Mouse (Mus musculus) MEL (cell line): ENCODE results near the gene Rhbdl2. TPM values are rescaled to one million over a fixed set of nuclear protein-coding genes. Genes with fewer than 3 reads are reported as not detected.

ENCODE experiments used
- DNase-seq: peaks from one replicate; pipeline ENCODE4 v3.0.0; 2011; ENCODE audit warnings: low read depth, low spot score
- H3K27ac ChIP-seq: 2 replicates; pipeline ENCODE4 v1.5.1; 2012; ENCODE audit warnings: low read depth, mild to moderate bottlenecking, control low read depth, low read length, moderate library complexity; ENCODE audit not compliant: control insufficient read depth
- H3K27me3 ChIP-seq, 2 experiments: fragments of 150-350 bp in 1 of 2; sonication (generic) in 1 of 2; 2 replicates each; pipeline ENCODE4 v1.6.1; 2012; ENCODE audit warnings: low read length in 2 of 2, mild to moderate bottlenecking in 2 of 2, improper control_type of control experiment in 1 of 2, moderate library complexity in 1 of 2; ENCODE audit not compliant: insufficient read depth in 2 of 2, control insufficient read depth in 1 of 2
- H3K36me3 ChIP-seq, 2 experiments: 2 replicates each; pipeline ENCODE4 v1.6.1; 2012 to 2014; ENCODE audit warnings: low read length in 2 of 2, improper control_type of control experiment in 1 of 2, inconsistent platforms in 1 of 2, mild to moderate bottlenecking in 1 of 2; ENCODE audit not compliant: insufficient read depth in 2 of 2, control insufficient read depth in 1 of 2
- H3K4me1 ChIP-seq, 2 experiments: fragments of 150-350 bp in 1 of 2; sonication (generic) in 1 of 2; 2 replicates each; pipeline ENCODE4 v1.6.1; 2012; ENCODE audit warnings: low read length in 2 of 2, improper control_type of control experiment in 1 of 2, mild to moderate bottlenecking in 1 of 2; ENCODE audit not compliant: insufficient read depth in 2 of 2, control insufficient read depth in 1 of 2
- H3K4me3 ChIP-seq, 2 experiments: fragments of 150-350 bp in 1 of 2; sonication (generic) in 1 of 2; 2 replicates each; pipeline ENCODE4 v1.5.1; 2012; ENCODE audit warnings: low read depth in 2 of 2, low read length in 2 of 2, mild to moderate bottlenecking in 2 of 2, moderate library complexity in 2 of 2, control low read depth in 1 of 2, improper control_type of control experiment in 1 of 2; ENCODE audit not compliant: control insufficient read depth in 1 of 2, insufficient read depth in 1 of 2
- H3K79me2 ChIP-seq: 2 replicates; pipeline ENCODE4 v1.6.1; 2012; ENCODE audit warnings: mild to moderate bottlenecking, low read length, moderate library complexity; ENCODE audit not compliant: control insufficient read depth, poor library complexity, insufficient read depth
- H3K9ac ChIP-seq: 2 replicates; pipeline ENCODE4 v1.6.1; 2012; ENCODE audit warnings: low read depth, mild to moderate bottlenecking, control low read depth, low read length, moderate library complexity; ENCODE audit not compliant: control insufficient read depth, poor library complexity, severe bottlenecking
- H3K9me3 ChIP-seq: fragments of 150-350 bp; sonication (generic); replicated peaks from 2 replicates; pipeline ENCODE4 v1.6.1; 2012; ENCODE audit warnings: mild to moderate bottlenecking, low read length, improper control_type of control experiment, moderate library complexity; ENCODE audit not compliant: insufficient read depth
- CHD1 ChIP-seq: IDR thresholded peaks from 2 replicates; pipeline ENCODE4 v1.6.1; 2012; ENCODE audit warnings: low read depth, mild to moderate bottlenecking, inconsistent platforms, low read length, improper control_type of control experiment
- CTCF ChIP-seq, 3 experiments: IDR thresholded peaks in 2 of 3; conservative IDR thresholded peaks in 1 of 3; 2 replicates each; pipeline ENCODE4 v1.5.1; 2011 to 2012; ENCODE audit warnings: low read length in 3 of 3, low read depth in 2 of 3, mild to moderate bottlenecking in 2 of 3, improper control_type of control experiment in 1 of 3, inconsistent platforms in 1 of 3, mixed read lengths in 1 of 3, moderate library complexity in 1 of 3; ENCODE audit not compliant: control insufficient read depth in 1 of 3, insufficient read depth in 1 of 3, poor library complexity in 1 of 3, severe bottlenecking in 1 of 3
- EP300 ChIP-seq, 2 experiments: IDR thresholded peaks; 2 replicates each; pipeline ENCODE4 v1.6.1; 2011; ENCODE audit warnings: improper control_type of control experiment in 2 of 2, low read length in 2 of 2, low read depth in 1 of 2, mild to moderate bottlenecking in 1 of 2
- ETS1 ChIP-seq: IDR thresholded peaks from 2 replicates; pipeline ENCODE4 v1.6.1; 2012; ENCODE audit warnings: low read depth, mild to moderate bottlenecking, inconsistent platforms, low read length, improper control_type of control experiment, moderate library complexity
- MAX ChIP-seq: IDR thresholded peaks from 2 replicates; pipeline ENCODE4 v1.6.1; 2011; ENCODE audit warnings: low read length, improper control_type of control experiment
- MAZ ChIP-seq: IDR thresholded peaks from 2 replicates; pipeline ENCODE4 v1.6.1; 2012; ENCODE audit warnings: low read depth, mild to moderate bottlenecking, inconsistent platforms, low read length, improper control_type of control experiment
- MXI1 ChIP-seq: IDR thresholded peaks from 2 replicates; pipeline ENCODE4 v1.6.1; 2011; ENCODE audit warnings: mild to moderate bottlenecking, low read depth, low read length, improper control_type of control experiment
- MYC ChIP-seq: IDR thresholded peaks from 2 replicates; pipeline ENCODE4 v1.6.1; 2011; ENCODE audit warnings: low read depth, mild to moderate bottlenecking, low read length, improper control_type of control experiment, moderate library complexity
- POLR2A ChIP-seq, 2 experiments: IDR thresholded peaks; 2 replicates each; pipeline ENCODE4 v1.6.1; 2011 to 2012; ENCODE audit warnings: low read length in 2 of 2, mild to moderate bottlenecking in 2 of 2, control low read depth in 1 of 2, improper control_type of control experiment in 1 of 2, low read depth in 1 of 2, moderate library complexity in 1 of 2; ENCODE audit not compliant: control insufficient read depth in 1 of 2, insufficient read depth in 1 of 2, poor library complexity in 1 of 2
- POLR2AphosphoS2 ChIP-seq: IDR thresholded peaks from 2 replicates; pipeline ENCODE4 v1.6.1; 2011; ENCODE audit warnings: low read length, improper control_type of control experiment
- POLR2AphosphoS5 ChIP-seq: IDR thresholded peaks from 2 replicates; pipeline ENCODE4 v1.6.1; 2012; ENCODE audit warnings: low read depth, borderline replicate concordance, mild to moderate bottlenecking, inconsistent platforms, low read length, moderate library complexity, mixed read lengths
- RAD21 ChIP-seq: IDR thresholded peaks from 2 replicates; pipeline ENCODE4 v1.6.1; 2011; ENCODE audit warnings: mild to moderate bottlenecking, low read depth, low read length, improper control_type of control experiment
- TAL1 ChIP-seq: IDR thresholded peaks from 2 replicates; pipeline ENCODE4 v1.6.1; 2012; ENCODE audit warnings: mild to moderate bottlenecking, inconsistent platforms, low read length, moderate library complexity, mixed read lengths
- TBP ChIP-seq: IDR thresholded peaks from 2 replicates; pipeline ENCODE4 v1.8.0; 2011; ENCODE audit warnings: low read depth, low read length, improper control_type of control experiment
- UBTF ChIP-seq: IDR thresholded peaks from 2 replicates; pipeline ENCODE4 v1.6.1; 2012; ENCODE audit warnings: low read depth, mild to moderate bottlenecking, inconsistent platforms, low read length, improper control_type of control experiment, moderate library complexity, borderline replicate concordance; ENCODE audit not compliant: insufficient read depth
- USF1 ChIP-seq: IDR thresholded peaks from 2 replicates; pipeline ENCODE4 v1.6.1; 2014; ENCODE audit warnings: low read depth, mild to moderate bottlenecking, inconsistent platforms, low read length, improper control_type of control experiment, moderate library complexity
- USF2 ChIP-seq, 2 experiments: IDR thresholded peaks; 2 replicates each; pipeline ENCODE4 v1.6.1; 2011 to 2012; ENCODE audit warnings: improper control_type of control experiment in 2 of 2, low read length in 2 of 2, borderline replicate concordance in 1 of 2, inconsistent platforms in 1 of 2, low read depth in 1 of 2, mild to moderate bottlenecking in 1 of 2; ENCODE audit not compliant: insufficient read depth in 1 of 2
- ZC3H11A ChIP-seq: IDR thresholded peaks from 2 replicates; pipeline ENCODE4 v1.6.1; 2012; ENCODE audit warnings: low read depth, mild to moderate bottlenecking, inconsistent platforms, low read length, improper control_type of control experiment
- ZMIZ1 ChIP-seq: IDR thresholded peaks from 2 replicates; pipeline ENCODE4 v1.6.1; 2012; ENCODE audit warnings: low read depth, mild to moderate bottlenecking, inconsistent platforms, low read length, improper control_type of control experiment, moderate library complexity
- ZNF384 ChIP-seq: IDR thresholded peaks from 2 replicates; pipeline ENCODE4 v1.6.1; 2012; ENCODE audit warnings: low read depth, mild to moderate bottlenecking, inconsistent platforms, low read length, improper control_type of control experiment
- polyA plus RNA-seq, 2 experiments: library from polyadenylated mRNA; stranded (reverse) in 1 of 2; unstranded in 1 of 2; fragments of >175 nt in 1 of 2; fragments of >200 nt in 1 of 2; gene quantifications; 2 replicates each; pipeline versions ENCODE4 v1.2.1 to v1.2.4; 2012; ENCODE audit warnings: low replicate concordance in 2 of 2, low read depth in 1 of 2; ENCODE audit not compliant: insufficient read length in 2 of 2, insufficient read depth in 1 of 2, missing spikeins in 1 of 2
- total RNA-seq: library from RNA; depleted of rRNA; stranded (reverse); fragments of 300-350 nt; gene quantifications from 2 replicates; pipeline ENCODE4 v1.2.3, GENCODE M21; 2012

The Rhbdl2 gene
- total and polyA plus RNA-seq, 3 experiments: not detected

DNA sequence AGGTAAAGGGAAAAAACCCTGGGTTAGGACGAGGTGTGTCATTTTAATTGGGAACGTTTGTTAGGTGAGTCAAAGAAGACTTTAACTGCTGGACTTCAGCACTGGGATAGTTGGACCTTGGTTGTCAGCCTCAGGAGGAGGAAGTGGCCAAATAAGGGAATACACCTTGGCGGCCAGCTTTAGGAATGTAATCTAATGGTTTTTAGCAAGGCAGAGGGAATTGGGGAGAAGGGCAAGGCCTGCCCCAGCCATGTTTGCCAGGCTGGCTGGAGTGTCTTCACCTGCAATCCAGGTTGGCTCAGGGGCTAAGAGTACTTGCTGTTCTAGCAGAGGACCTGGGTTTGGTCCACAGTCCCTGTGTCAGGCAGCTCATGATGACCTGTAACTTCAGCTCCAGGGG lies 19.9 kb upstream of the Rhbdl2 start:
- no peak for TF ChIP-seq MAZ
- DNase-seq: no peak
- no peak overlapping the region for H3K9ac ChIP-seq

DNA sequence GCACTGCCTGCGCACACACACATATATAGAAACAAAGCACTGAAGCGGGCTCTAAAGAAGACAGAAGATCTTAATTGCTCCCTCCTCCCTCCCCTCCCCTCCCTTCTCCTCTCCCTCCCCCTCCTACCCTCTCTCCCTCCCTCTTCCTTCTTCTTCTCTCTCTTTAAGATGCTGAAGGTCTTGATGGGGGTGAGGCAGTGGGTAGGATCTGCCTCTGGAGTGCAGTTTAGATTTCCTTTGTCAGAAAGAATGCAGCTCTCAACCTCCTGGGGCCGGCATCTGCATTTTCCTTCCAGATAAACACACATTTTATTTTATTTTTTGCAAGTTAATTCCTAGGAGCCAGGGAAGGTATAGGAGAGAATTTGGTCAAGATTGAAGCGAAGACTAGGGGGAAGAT lies 19.4 kb upstream of the Rhbdl2 start:
- Histone ChIP-seq H3K36me3 (no peaks in the 10 kb centered on the region), H3K4me1 (no peaks in the 10 kb centered on the region)
- DNase-seq: no peak

More for the DNA sequence above, 19.9 kb upstream of the Rhbdl2 start:
- no peaks in the 10 kb centered on the region for H3K79me2 ChIP-seq
- H3K4me1 ChIP-seq: no peaks in the 10 kb centered on the region
- H3K4me3 ChIP-seq: no peak overlapping the region
- no peak overlapping the region for H3K27ac ChIP-seq
- no peaks in the 10 kb centered on the region for H3K9me3 ChIP-seq
- H3K36me3 ChIP-seq: no peaks in the 10 kb centered on the region
- no peaks in the 10 kb centered on the region; a peak in 1 of 4 replicates for H3K27me3 ChIP-seq

GRCm38 (mm10) chr4:123792666-123793065 lies 5.0 kb downstream of the Rhbdl2 start:
- H3K4me3 ChIP-seq: no peak overlapping the region
- no peak overlapping the region for H3K27ac ChIP-seq
- TF ChIP-seq MYC (no peak), EP300 (IDR thresholded peaks at IDR 0.05; ENCODE audit: low read depth in 1 of 2, low read length in 2 of 2) (no peak), CHD1 (no peak), MAX (no peak), ZC3H11A (no peak), TBP (no peak), RAD21 (no peak)
- no peak overlapping the region for H3K9ac ChIP-seq
- DNase-seq: no peak
- H3K4me1 ChIP-seq: no peaks in the 10 kb centered on the region
- H3K79me2 ChIP-seq: no peaks in the 10 kb centered on the region
- H3K9me3 ChIP-seq: no peaks in the 10 kb centered on the region
- H3K36me3 ChIP-seq: no peaks in the 10 kb centered on the region
- 0 out of 4 replicates have a peak, but pooled peaks cover 0 to 2% of the 10 kb centered on the region in 2 experiments for H3K27me3 ChIP-seq

More for the DNA sequence above, 19.4 kb upstream of the Rhbdl2 start:
- Histone ChIP-seq H3K4me3 (no peak overlapping the region), H3K79me2 (no peaks in the 10 kb centered on the region), H3K9me3 (no peaks in the 10 kb centered on the region), H3K9ac (no peak overlapping the region), H3K27me3 (no peaks in the 10 kb centered on the region; a peak in 1 of 4 replicates), H3K27ac (no peak overlapping the region)
- TF ChIP-seq POLR2A (IDR thresholded peaks at IDR 0.05; ENCODE audit: control insufficient read depth in 1 of 2, insufficient read depth in 1 of 2, low read depth in 1 of 2, low read length in 2 of 2, poor library complexity in 1 of 2) (no peak), ZC3H11A (no peak), UBTF (no peak), TAL1 (no peak), USF1 (no peak), ZMIZ1 (no peak), POLR2AphosphoS2 (no peak), RAD21 (no peak), MXI1 (no peak), ETS1 (no peak), CTCF (IDR thresholded peaks at IDR 0.05 in 2 of 3, conservative IDR thresholded peaks at IDR 0.05 in 1 of 3; ENCODE audit: control insufficient read depth in 1 of 3, insufficient read depth in 1 of 3, low read depth in 2 of 3, low read length in 3 of 3, poor library complexity in 1 of 3, severe bottlenecking in 1 of 3) (no peak), USF2 (IDR thresholded peaks at IDR 0.05; ENCODE audit: borderline replicate concordance in 1 of 2, insufficient read depth in 1 of 2, low read depth in 1 of 2, low read length in 2 of 2) (no peak), ZNF384 (no peak), MYC (no peak), POLR2AphosphoS5 (no peak)
- TF ChIP-seq, all 39 proteins: peak for 0
